ENCODE assay signal across 13 mouse cellular contexts in the genomic region with DNA sequence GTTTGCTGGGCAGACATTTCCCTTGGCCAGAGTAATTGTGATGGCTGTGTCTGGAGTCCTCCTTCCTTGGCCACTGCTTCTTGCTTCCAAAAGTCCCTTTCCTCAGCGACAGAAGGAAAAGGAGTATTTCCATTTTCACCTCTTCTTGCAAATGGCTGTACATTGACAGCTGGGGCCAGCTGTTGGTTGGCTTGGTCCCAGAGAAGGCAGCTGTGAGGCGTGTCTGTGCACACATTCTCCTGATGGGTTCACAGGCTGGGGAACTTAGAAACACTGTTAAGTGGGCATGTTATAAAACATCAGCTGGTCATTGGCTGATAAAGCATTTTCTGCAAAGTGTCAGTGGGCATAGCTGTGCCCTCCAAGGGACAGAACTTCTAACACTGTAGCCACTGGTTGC.
DNase-seq lines count a peak whose midpoint lies in the region; ATAC-seq and TF ChIP-seq lines count a peak whose summit lies in the region.
"Had no signal": no experiment of that assay in that cellular context is flagged by ENCODE, and none has a peak within 500 bp of the region (broad histone marks: within the 10 kb centered on the region; RNA-seq: fewer than 3 reads in every experiment).

No protein-coding gene starts in this region.

- no peaks in the 10 kb centered on the region for H3K27me3 ChIP-seq in intestine, embryonic 14.5 days (replicated peaks; ENCODE audit: control insufficient read depth, insufficient read depth, low read length)
- no peaks in the 10 kb centered on the region for H3K27me3 ChIP-seq in intestine, postnatal 0 days (replicated peaks; ENCODE audit: control insufficient read depth, insufficient read depth, low read length)
- H3K27me3 ChIP-seq: heart, embryonic 15.5 days; limb, embryonic 15.5 days; neural tube, embryonic 13.5 days had no signal

- no peak overlapping the region for H3K4me2 ChIP-seq in intestine, embryonic 14.5 days (ENCODE audit: low read length)
- no peak overlapping the region for H3K4me2 ChIP-seq in intestine, postnatal 0 days (replicated peaks; ENCODE audit: low read depth)
- H3K4me2 ChIP-seq: heart, embryonic 15.5 days; limb, embryonic 15.5 days; neural tube, embryonic 13.5 days had no signal

- no peaks in the 10 kb centered on the region for H3K9me3 ChIP-seq in intestine, embryonic 14.5 days (ENCODE audit: control insufficient read depth, low read length)
- H3K9me3 ChIP-seq in intestine, postnatal 0 days (ENCODE audit: control insufficient read depth) = no peaks in the 10 kb centered on the region
- H3K9me3 ChIP-seq: heart, embryonic 15.5 days; limb, embryonic 15.5 days; neural tube, embryonic 13.5 days had no signal

- ATAC-seq in intestine, embryonic 14.5 days (replicated peaks; ENCODE audit: low FRiP score, low TSS enrichment, low read depth) = no peak
- no peak for ATAC-seq in intestine, postnatal 0 days

- H3K4me3 ChIP-seq in intestine, embryonic 14.5 days (ENCODE audit: low read depth, low read length) = no peak overlapping the region
- H3K4me3 ChIP-seq in intestine, postnatal 0 days (ENCODE audit: low read depth, low read length) = no peak overlapping the region
- H3K4me3 ChIP-seq: heart, embryonic 15.5 days; limb, embryonic 15.5 days; neural tube, embryonic 13.5 days had no signal

- DNase-seq in intestine, embryonic 14.5 days (ENCODE audit: low spot score) = peak; percentile 83
- DNase-seq in urinary bladder, postnatal 36 days (ENCODE audit: low spot score in 2 of 2) = peak; percentile 3 to 7
- no peak for DNase-seq in urinary bladder, adult 2 months (ENCODE audit: low spot score)
- peak; percentile 23 to 39 for DNase-seq in lung, adult 18-20 months
- DNase-seq in testis, postnatal 14 days (ENCODE audit: low spot score) = peak; percentile 18
- no peak for DNase-seq in cerebellum, adult 18-20 months
- no peak for DNase-seq in embryo, embryonic 11 days
- DNase-seq: cerebellum, adult 11 months; thymus, postnatal 25 days had no signal

- no peak overlapping the region for H3K27ac ChIP-seq in intestine, embryonic 14.5 days (ENCODE audit: low read depth)
- H3K27ac ChIP-seq in intestine, postnatal 0 days (ENCODE audit: low read depth, low read length) = no peak overlapping the region
- H3K27ac ChIP-seq: heart, embryonic 15.5 days; limb, embryonic 15.5 days; neural tube, embryonic 13.5 days had no signal

- H3K36me3 ChIP-seq in intestine, embryonic 14.5 days (ENCODE audit: control insufficient read depth, insufficient read depth, low read length) = no peaks in the 10 kb centered on the region
- no peaks in the 10 kb centered on the region for H3K36me3 ChIP-seq in intestine, postnatal 0 days (ENCODE audit: control insufficient read depth, insufficient read depth)
- H3K36me3 ChIP-seq: heart, embryonic 15.5 days; limb, embryonic 15.5 days; neural tube, embryonic 13.5 days had no signal

- H3K9ac ChIP-seq in intestine, embryonic 14.5 days (ENCODE audit: low read length) = no peak overlapping the region
- no peak overlapping the region for H3K9ac ChIP-seq in intestine, postnatal 0 days (ENCODE audit: low read depth, low read length)
- H3K9ac ChIP-seq: heart, embryonic 15.5 days; limb, embryonic 15.5 days; neural tube, embryonic 13.5 days had no signal

- H3K4me1 ChIP-seq in intestine, embryonic 14.5 days (replicated peaks; ENCODE audit: control insufficient read depth, insufficient read depth, low read length) = no peaks in the 10 kb centered on the region
- no peaks in the 10 kb centered on the region for H3K4me1 ChIP-seq in intestine, postnatal 0 days (replicated peaks; ENCODE audit: control insufficient read depth, insufficient read depth, low read length)
- H3K4me1 ChIP-seq: heart, embryonic 15.5 days; limb, embryonic 15.5 days had no signal

- no peak for TF ChIP-seq CTCF in intestine, postnatal 0 days (IDR thresholded peaks at IDR 0.05; ENCODE audit: low read depth)

- 50% methylated on average over 2 of the region's 2 CpGs for WGBS in intestine, embryonic 14.5 days
- WGBS in intestine, postnatal 0 days = 64% methylated on average over 2 of the region's 2 CpGs

Comparison
In these comparisons a context has a peak if more than half of its experiments do, and no peak if none do; other contexts are left out.
1. DNase-seq: peak in intestine, embryonic 14.5 days (single experiment), urinary bladder, postnatal 36 days (2 of 2), lung, adult 18-20 months (2 of 2) and testis, postnatal 14 days (single experiment); none in urinary bladder, adult 2 months (single experiment), cerebellum, adult 18-20 months (0 of 2) and embryo, embryonic 11 days (single experiment).